Mouse (Mus musculus): Measurements from ENCODE around the gene Slc1a5.

The Slc1a5 gene

GRCm38 (mm10) chr7:16843441-16844171, 62.5 kb downstream of the Slc1a5 start:
- ATAC-seq (ENCODE audit: insufficient number of reproducible peaks, low FRiP score, low TSS enrichment), result no peak

DNA sequence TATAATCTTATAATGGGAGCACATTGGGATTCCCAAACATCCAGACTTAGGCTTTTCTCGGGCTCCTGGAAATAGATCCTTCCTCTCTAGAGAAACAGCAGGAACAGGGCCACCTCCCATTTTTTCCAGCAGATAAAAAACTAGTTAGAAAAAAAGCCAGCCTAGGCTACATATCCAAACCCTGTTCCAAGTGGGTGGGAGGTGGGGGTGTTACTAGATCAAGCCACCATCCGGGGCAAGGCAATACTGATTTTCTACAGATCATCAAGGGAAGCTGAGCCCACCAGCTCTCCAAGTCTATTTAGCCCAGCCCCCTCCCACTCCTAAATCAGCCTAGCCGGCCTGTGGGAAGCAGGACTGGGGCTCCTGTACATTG, 63.5 kb downstream of the Slc1a5 start:
- ATAC-seq (ENCODE audit: insufficient number of reproducible peaks, low FRiP score, low TSS enrichment), result no peak

- ATAC-seq (ENCODE audit: insufficient number of reproducible peaks, low FRiP score, low TSS enrichment), result no peak
Observed at GRCm38 (mm10) chr7:16845072-16845819, 64.1 kb downstream of the Slc1a5 start.

- ATAC-seq (ENCODE audit: insufficient number of reproducible peaks, low FRiP score, low TSS enrichment), result no peak
Observed at GRCm38 (mm10) chr7:16845820-16846167, 64.7 kb downstream of the Slc1a5 start.

DNA sequence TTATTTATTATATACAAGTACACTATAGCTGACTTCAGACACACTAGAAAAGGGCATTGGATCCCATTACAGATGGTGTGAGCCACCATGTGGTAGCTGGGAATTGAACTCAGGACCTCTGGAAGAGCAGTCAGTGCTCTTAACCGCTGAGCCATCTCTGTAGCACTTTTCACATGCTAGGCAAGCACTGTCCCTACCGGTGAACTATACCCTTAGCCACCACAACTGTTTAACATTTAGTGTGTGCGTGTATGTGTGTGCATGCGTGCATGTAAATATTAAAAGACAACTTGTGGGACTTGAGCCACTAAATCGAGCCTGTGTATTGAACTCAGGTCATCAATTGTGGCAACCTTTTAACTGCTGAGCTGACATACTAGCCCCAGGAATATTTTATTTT, 65.6 kb downstream of the Slc1a5 start:
- no peak for ATAC-seq (ENCODE audit: insufficient number of reproducible peaks, low FRiP score, low TSS enrichment)

- ATAC-seq (ENCODE audit: insufficient number of reproducible peaks, low FRiP score, low TSS enrichment), result no peak
Observed at GRCm38 (mm10) chr7:16847507-16847906, 66.4 kb downstream of the Slc1a5 start.

Measured in cerebellum, adult (tissue).